Mouse (Mus musculus) adrenal gland, adult (tissue): Measurements from ENCODE around the gene Farp2.
"Not testable (repeated sequence)": the region's sequence is repeated elsewhere in the genome, so short reads cannot be mapped to it uniquely, and the experiment has no call there.

ENCODE experiments used
- DNase-seq, 2 experiments: peaks; one replicate each; pipeline ENCODE4 v3.0.0; 2022 to 2023; ENCODE audit warnings: low spot score in 1 of 2; ENCODE audit not compliant: inconsistent age in 2 of 2

Gene Farp2

DNA sequence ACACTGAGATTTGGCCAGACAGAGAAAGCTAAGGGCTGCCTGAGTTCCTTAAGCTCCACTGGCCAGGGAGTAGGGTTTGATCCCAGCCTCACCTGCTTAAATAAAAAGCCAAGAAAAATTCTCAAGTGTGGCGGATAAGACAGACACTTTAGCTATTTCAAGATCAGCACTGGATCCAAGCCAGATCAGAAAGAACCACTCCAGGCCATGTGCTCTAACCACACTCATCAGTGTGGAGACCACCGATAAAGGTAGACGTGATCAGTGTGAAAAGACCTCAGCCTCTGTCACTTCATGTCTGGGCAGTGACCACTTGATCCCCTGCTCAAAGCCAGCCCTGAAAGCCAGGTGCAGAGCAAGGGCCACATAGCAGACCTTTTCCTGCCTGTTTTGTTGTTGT lies 120.8 kb downstream of the Farp2 start:
- no peak for DNase-seq

DNA sequence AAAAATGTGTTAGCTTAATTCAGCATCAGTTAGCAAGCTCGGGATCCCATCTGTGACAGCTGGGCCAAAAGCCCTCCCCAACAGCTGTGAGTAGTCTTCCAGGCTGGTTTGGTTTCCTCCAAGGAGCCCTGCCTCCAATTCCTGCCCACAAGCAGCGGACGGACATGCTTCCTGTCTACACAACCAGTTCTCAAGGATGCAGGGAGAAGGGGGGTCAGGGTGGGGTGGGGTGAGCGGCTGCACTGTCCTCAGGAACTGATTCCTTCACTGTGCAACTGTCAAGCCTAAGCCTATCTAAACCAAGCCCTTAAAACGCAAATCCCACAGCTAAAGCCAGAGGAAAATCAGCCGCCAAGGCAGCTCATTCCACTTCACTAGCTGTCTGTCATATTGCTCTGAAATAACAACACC lies 122.6 kb downstream of the Farp2 start:
- peak; percentile 60 to 80 for DNase-seq

DNA sequence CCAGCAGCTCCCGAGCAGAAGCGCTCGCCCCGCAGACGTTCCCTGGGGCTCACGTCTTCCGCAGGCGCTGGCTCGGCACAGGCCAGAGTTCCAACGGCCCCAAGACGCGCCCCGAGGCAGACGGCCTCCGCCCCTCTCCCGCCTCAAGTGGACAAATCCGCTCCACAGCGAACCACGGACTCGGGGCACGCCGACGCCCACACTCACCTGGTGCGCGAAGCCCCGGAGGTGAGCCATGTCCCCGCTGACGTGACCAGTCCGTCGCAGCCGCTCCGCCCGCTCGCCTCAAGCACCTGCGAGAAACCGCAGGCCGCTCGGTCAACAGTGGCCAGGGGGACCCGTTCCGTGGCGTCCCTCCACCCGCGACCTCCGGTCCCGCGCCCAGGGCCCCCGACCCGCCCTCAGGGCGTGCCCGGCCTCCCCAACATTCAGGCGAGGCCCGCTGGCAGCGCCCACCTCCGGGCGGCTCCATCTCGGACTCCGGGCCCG lies 123.3 kb downstream of the Farp2 start:
- DNase-seq: no peak

DNA sequence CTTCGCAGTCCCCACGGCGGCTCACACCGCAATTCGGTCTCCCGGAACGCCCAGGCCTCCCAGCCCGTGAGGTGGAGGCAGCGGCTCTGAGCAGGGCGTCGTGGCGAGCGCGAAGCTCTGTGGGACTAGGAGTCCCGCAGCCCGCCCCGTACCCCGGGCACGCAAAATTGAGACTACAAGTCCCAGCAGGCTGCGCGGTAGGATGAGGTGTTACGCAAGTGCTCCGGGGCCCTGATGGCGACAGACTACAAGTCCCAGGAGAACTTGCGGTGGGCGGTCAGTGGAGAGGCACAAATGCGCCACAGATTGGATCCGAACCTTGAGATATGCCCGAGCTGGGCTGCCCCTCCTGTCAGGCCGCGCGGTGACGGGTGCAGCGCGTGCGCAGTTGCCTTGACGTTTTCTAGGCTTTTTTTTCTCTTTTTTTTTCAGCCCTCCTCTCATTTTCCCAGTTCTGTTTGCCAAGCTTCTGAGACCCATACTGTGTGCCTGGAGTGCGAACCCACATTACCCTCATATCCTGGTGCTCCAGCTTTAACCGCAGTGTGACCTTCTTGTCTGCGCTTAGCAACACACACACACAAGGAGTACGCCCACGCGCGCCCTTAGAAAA lies 123.8 kb downstream of the Farp2 start:
- DNase-seq: peak; percentile 99

DNA sequence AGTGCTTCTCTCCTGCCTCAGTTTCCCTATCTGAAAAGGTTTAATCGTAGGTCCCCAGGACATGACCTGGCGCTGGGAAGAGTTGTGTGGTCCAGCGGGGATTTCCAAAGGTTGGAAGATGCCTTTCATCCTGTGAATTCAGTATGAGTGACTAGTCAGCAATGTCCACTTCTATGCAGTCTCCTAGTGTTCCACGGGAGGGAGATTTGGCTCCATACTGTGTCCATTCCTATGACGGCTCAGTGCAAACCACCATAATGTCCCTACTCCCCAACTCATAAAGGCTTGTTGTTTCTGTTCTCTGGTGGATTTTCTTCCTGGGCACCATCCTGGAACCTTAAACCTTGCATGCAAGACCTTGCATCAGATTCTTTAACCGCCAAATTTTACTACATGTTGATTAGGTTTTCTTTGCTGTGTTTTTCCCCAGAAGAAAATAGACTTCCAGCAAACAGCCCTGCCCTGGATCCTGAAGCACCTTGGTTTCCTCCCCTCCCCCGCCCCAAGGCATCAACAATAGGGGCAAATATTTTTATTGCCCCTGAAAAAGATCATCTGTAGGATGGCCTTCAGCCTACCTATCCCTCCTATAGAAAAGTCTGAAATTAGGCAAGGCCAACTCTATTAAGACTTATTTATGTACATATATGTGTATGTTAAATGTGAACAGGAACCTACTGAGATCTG lies 124.5 kb downstream of the Farp2 start:
- no peak for DNase-seq

DNA sequence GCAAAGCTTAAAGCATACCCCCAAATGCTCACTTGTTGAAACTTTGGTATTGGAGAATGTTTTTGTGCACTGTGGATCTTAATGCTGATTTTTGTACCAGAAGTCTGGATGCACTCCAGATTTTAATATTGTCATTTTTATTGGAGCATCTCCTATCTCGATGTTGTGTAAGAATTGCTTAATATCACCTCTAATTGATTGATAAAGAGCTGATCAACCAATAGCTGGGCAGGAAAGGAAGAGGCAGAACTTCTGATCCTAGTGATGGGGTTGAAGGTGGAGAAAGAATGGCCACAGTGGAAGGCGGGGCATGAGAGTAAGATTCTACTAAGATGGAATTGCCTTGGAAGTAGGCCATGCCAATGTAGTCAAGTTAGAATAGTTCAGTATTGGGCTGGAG lies 130.1 kb downstream of the Farp2 start:
- DNase-seq: no peak

DNA sequence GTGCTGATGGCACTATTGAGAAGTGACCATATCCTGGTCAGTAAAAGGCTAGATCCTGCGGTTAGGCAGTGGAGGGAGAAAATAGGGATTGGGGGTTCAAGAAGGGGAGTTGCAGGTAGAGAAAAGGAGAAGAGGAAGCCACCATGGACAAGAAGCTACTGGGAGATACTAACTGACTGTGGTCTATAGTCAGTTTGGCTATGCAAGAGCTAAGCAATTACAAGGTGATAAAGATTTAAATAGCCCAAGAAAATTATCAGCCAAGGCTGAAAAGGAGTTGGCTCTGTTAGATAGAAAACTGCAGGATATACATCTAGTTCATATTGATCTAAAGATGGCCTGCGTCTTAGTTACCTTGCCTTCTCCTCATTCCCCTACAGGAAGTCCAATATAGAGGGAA lies 130.8 kb downstream of the Farp2 start:
- no peak for DNase-seq

DNA sequence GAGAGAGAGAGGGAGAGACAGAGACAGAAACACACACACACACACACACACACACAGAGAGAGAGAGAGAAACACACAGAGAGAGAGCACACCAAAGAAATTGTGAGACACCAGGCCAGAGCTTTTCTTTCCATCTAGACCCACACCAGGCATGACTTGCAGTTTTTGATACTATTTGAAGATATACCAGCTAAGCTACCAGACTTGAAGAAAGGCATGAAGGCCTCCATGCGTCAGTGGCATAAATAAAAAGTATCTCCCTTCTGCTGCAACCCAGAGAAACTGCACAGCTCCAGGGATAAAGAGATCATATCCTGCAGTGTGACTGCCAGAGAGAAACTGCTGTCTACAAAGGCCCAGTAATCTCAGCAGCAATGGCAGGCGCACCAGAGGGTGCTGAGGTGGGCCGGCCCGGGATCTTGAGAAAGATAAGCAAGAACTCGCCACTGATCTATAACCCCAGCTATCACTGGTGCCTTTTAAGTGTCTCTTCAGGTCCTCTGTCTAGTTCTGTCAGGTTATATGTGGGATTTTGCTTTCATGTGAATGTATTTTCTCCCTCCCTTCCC lies 137.8 kb downstream of the Farp2 start:
- no peak for DNase-seq

DNA sequence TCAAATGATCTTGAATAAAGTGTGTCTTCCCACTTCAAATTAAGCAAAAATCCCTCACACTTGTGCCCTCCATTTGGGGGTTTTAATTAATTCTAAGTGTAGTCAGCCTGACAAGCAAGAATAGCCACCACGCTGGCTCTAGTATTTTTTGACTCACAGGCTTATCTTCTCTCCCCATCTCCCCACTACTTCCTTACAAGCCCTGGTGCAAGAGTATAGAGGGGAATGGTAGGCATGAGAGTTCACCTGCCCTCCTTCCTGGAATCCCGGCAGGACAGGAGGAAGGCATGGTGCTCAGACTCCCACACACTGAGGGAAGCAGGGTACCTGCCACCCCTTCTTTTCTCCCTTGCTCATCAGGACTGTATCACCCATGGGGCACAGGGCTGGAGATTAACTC lies 142.4 kb downstream of the Farp2 start:
- DNase-seq: no peak

DNA sequence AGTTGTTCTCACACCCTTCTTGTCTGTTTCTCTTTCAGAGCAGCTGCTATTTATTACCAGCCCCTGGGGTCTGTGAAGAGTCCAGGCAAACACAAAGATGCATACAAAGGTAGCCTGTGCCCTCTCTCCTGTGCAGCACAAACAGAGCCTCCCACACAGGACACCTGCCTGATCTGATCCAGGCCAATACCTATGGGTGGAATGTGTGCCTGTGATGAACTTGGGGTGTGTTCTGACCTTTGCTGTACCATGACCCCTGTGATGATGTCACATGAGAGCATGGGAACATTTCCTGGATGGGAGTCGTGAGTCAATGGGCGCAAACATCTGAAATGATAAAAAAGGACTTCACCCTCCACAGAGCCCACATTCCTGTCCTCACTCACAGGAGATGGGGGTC lies 142.9 kb downstream of the Farp2 start:
- DNase-seq: no peak

DNA sequence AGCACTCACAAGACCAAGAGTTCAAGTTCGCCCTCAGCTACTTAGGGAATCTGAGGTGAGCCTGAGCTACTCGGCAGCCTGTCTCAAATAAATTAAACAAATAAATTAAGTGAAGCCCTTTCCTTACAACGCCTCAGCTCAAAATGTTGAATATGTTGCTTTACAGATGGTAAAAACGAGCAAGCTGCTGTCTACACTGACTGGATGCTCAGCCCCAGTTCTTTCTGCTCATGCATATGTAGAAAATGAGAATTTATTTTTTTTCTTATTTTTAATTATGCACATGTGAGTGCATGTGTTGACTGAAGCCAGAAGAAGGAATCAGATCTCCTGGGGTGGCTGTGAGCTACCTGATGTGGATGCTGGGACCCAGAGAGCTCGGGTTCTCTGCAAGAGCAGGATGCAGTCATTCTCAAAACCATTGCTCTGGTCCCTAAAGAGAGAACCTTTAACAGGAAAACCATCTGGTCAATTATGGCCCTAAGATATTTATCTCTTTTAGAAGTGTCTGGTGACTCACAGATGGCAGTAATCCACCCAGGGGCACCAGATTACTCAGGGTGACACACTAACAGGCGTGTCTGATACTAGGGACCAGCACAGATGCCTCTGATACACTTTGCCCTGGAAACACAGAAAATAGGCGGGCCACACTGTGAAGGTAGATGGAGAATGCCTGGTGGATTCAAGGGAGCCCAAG lies 144.6 kb downstream of the Farp2 start:
- DNase-seq: no peak

DNA sequence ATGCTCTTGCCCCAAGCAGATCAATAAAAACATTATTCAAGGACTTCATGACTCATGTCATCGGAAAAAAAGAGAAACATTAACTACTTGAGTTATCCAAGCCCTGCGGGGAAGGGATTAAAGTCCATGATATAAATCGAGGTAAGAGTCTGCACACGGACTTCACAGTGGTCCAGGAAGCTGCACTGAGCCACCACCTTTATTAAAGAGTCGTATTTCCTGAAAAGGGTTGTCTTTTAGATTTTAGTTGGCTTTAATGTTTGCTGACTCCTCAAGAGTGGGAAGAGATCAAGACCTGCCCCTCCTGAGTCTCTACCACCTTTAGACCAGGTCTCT lies 145.1 kb downstream of the Farp2 start:
- DNase-seq: no peak

DNA sequence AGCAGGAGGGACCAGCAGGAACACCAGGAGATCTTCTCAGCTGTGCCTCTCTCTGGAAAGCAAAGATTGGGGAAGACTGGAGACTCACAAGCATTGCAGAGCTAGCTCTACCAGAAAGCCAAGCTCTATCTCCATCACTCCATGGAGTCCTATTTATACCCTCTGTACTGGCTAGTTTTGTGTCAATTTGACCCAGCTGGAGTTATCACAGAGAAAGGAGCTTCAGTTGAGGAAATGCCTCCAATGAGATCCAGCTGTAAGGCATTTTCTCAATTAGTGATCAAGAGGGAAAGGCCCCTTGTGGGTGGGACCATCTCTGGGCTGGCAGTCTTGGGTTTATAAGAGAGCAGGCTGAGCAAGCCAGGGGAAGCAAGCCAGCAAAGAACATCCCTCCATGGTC lies 146.7 kb downstream of the Farp2 start, which contains the start of gene Stk25:
TSS of gene Stk25 (minus strand) at position 101 of the 400 bp plus-strand sequence.
- DNase-seq: not testable (repeated sequence)

DNA sequence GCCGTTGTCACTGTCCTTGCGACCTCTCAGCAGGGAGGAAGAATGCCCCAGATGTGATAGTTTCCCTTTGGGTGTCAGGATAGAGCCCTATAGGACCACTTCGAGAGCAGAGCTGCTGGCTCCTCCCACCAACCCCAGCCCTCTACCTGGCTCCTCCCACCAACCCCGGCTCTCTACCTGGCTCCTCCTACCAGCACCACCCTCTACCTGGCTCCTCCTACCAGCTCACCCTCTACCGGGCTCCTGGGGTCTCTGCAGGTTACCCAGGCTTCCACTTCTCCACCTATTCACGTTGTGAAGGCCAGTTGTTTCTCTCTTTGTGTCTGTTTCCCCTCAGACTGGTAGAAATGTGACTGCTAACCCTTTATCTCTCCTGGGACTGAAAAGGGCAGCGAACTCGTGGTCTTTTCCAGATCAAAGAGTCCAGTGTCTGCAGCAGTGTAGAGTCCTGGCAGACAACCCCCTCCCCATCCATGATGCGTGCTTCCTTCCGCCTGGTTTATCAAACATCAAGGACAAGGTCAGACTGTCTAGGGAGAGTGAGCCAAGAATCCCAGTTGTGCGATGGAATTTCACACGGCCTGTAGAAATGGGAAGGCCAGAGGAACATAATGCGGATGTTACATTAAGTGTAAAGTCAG lies 156.0 kb downstream of the Farp2 start:
- DNase-seq: peak; percentile 80 to 88

DNA sequence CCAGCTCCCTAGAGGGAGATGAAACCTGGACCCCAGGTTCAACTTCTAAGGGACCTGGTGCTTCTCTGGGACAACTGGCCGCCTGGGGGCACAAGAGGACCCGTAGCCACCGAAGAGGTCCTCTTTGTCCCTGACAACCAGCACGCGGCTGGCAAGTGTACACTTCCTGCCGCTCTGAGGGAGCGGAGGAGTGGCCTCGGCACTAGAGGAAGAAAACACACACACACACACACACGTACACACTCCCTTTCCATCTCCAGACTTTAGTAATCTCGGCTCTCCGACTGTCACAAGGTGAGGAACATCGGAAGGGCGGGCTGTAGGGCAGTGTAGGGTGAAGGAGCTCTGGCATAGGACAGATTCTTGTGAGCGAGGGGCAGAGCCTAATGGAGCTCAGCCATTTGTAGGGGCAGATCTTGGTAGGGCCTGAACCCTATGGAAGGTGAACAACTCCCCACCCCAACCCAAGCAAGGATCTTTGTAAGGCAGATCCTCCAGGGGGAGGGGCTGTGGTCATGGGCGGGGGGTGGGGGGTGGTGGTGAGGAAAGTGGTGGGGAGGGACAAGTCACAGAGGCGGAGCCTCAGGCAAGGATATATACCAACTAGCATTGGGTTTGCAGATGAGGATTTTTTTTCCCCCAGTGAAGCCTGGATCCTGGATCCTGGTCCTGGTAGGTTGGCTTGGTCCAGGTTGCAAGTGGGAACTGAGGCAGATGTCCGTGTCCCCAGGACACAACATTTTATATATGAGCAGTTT lies 157.1 kb downstream of the Farp2 start:
- DNase-seq: peak; percentile 89 to 94

DNA sequence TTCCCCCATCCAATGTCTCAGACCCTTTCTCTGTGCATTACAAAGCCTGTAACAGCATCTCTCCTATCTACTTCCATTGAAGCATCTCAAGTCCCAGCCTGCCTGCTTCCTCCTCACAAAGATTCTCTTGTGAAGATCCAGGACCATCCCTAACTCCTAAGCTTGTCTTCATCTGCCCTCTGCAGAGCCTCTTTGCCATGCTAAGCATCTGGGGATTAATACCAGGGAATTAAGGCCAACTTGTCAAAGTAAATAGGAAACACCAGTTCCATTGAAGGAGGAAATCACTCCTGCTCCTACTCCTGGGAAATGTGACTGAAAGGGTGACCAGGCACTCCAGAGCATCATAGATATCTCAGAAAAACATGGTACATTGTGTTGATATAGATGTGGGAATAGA lies 158.1 kb downstream of the Farp2 start:
- DNase-seq: no peak
